Mouse (Mus musculus) cerebellum, adult 2 months (tissue): ENCODE results near the gene Trim44. TPM values are rescaled to one million over a fixed set of nuclear protein-coding genes. Genes with fewer than 3 reads are reported as not detected.

ENCODE experiments used
- DNase-seq, 2 experiments: peaks; one replicate each; pipeline ENCODE4 v3.0.0; 2021
- H3K27ac ChIP-seq: fragments of 200-500 bp; 2 replicates; pipeline ENCODE4 v1.5.1; 2012; ENCODE audit warnings: low read length, control low read depth, inconsistent platforms; ENCODE audit not compliant: insufficient read depth
- H3K27me3 ChIP-seq: fragments of 200-500 bp; 2 replicates; pipeline ENCODE4 v1.6.1; 2012; ENCODE audit warnings: inconsistent platforms, mild to moderate bottlenecking, low read length, moderate library complexity; ENCODE audit not compliant: control insufficient read depth, insufficient read depth
- H3K4me1 ChIP-seq: fragments of 200-500 bp; 2 replicates; pipeline ENCODE4 v1.6.1; 2011; ENCODE audit warnings: low read length; ENCODE audit not compliant: control insufficient read depth, insufficient read depth
- H3K4me3 ChIP-seq: fragments of 200-500 bp; replicated peaks from 2 replicates; pipeline ENCODE3; 2011; ENCODE audit warnings: mild to moderate bottlenecking, low read depth, low read length, control low read depth; ENCODE audit not compliant: insufficient read depth
- CTCF ChIP-seq: fragments of 200-500 bp; IDR thresholded peaks from 2 replicates; pipeline ENCODE4 v1.5.1; 2011; ENCODE audit warnings: low read depth, mild to moderate bottlenecking, control low read depth, low read length, moderate library complexity, borderline replicate concordance; ENCODE audit not compliant: insufficient read depth
- POLR2A ChIP-seq: fragments of 200-500 bp; IDR thresholded peaks from 2 replicates; pipeline ENCODE4 v1.6.1; 2011; ENCODE audit warnings: low read length, control low read depth, borderline replicate concordance; ENCODE audit not compliant: insufficient read depth
- WGBS: fragments of 180-500 bp; shearing (Covaris S2); methylation state at CpG from one replicate; pipeline ENCODE4 v1.1.7; 2018; 5-methylcytosine and 5-hydroxymethylcytosine counted together
- polyA plus RNA-seq: library from polyadenylated mRNA; depleted of rRNA; stranded (reverse); fragments of >200 nt; gene quantifications from 2 replicates; pipeline ENCODE4 v1.2.3, GENCODE M21; 2012; rRNA removed

Trim44 gene
- polyA plus RNA-seq: 105 and 107 TPM in 2 replicates

- no peak for DNase-seq
- no peak for TF ChIP-seq CTCF
- no peak for TF ChIP-seq POLR2A
- no peak within 1 kb of the TSS for H3K4me3 ChIP-seq
- no peaks in the 10 kb centered on the region for H3K27me3 ChIP-seq
- H3K27ac ChIP-seq: no peak within 1 kb of the TSS
- 52% methylated on average over 14 of the region's 14 CpGs for WGBS
- H3K4me1 ChIP-seq: peaks cover 2% of the 10 kb centered on the region; the same call in 1 of the 2 replicates
Measured at GRCm38 (mm10) chr2:102407363-102408184, at the start of gene Trim44. Gene Trim44 (minus strand): TSS chr2:102407828.

GRCm38 (mm10) chr2:102455126-102455525 is 47.5 kb upstream of the Trim44 start:
- 100% methylated on average over 1 of the region's 1 CpGs for WGBS
- DNase-seq: no peak
- TF ChIP-seq CTCF (no peak), POLR2A (no peak)
- H3K4me1 ChIP-seq: no peaks in the 10 kb centered on the region
- no peaks in the 10 kb centered on the region for H3K27me3 ChIP-seq
- H3K4me3 ChIP-seq: no peak overlapping the region
- no peak overlapping the region for H3K27ac ChIP-seq

GRCm38 (mm10) chr2:102453447-102453846 is 45.8 kb upstream of the Trim44 start:
- WGBS: 6% methylated on average over 3 of the region's 3 CpGs
- Histone ChIP-seq H3K27ac (no peak overlapping the region), H3K27me3 (no peaks in the 10 kb centered on the region), H3K4me3 (no peak overlapping the region), H3K4me1 (no peaks in the 10 kb centered on the region)
- TF ChIP-seq POLR2A (no peak), CTCF (peak; percentile 38; the same call in 1 of the 2 replicates)
- peak; percentile 18 to 50 for DNase-seq

GRCm38 (mm10) chr2:102451671-102452549 is 44.3 kb upstream of the Trim44 start, which contains the start of gene Fjx1:
Gene Fjx1 (minus strand): TSS chr2:102452499.
- Histone ChIP-seq H3K27ac (peak within 1 kb of the TSS; percentile 4), H3K4me1 (no peaks in the 10 kb centered on the region), H3K4me3 (peak within 1 kb of the TSS; percentile 68), H3K27me3 (no peaks in the 10 kb centered on the region)
- WGBS: 2% methylated on average over 47 of the region's 49 CpGs
- peak in 1 of 2 experiments; percentile 56 for DNase-seq
- no peak for TF ChIP-seq CTCF
- no peak for TF ChIP-seq POLR2A

GRCm38 (mm10) chr2:102450761-102451670 is 43.4 kb upstream of the Trim44 start:
- WGBS: under 1% methylated on average over 109 of the region's 109 CpGs
- Histone ChIP-seq H3K4me1 (no peaks in the 10 kb centered on the region), H3K4me3 (peak overlapping the region; percentile 68), H3K27me3 (no peaks in the 10 kb centered on the region), H3K27ac (peak overlapping the region; percentile 4)
- no peak for TF ChIP-seq CTCF
- TF ChIP-seq POLR2A: 0 out of 2 replicates have a peak, but pooled peaks have one; percentile 2
- DNase-seq: peak; percentile 56 to 71

- Histone ChIP-seq H3K27me3 (no peaks in the 10 kb centered on the region), H3K27ac (peak overlapping the region; percentile 4; the same call in 1 of the 2 replicates), H3K4me3 (peak overlapping the region; percentile 68), H3K4me1 (no peaks in the 10 kb centered on the region)
- no peak for TF ChIP-seq CTCF
- no peak for TF ChIP-seq POLR2A
- peak; percentile 81 to 83 for DNase-seq
- under 1% methylated on average over 43 of the region's 43 CpGs for WGBS
Measured at GRCm38 (mm10) chr2:102450248-102450760, 42.7 kb upstream of the Trim44 start.
